Mouse (Mus musculus) gastrocnemius, adult 18-20 months (tissue): Measurements from ENCODE around the gene Rfesd. TPM values are rescaled to one million over a fixed set of nuclear protein-coding genes. Genes with fewer than 3 reads are reported as not detected.

Source experiments
- DNase-seq: peaks from one replicate; pipeline ENCODE4 v3.0.0; 2021; ENCODE audit warnings: low spot score
- long read RNA-seq, 2 experiments: library from polyadenylated mRNA; stranded (forward); transcript quantifications; one replicate each; pipeline ENCODE4 v2.0.0; 2021
- total RNA-seq, 2 experiments: library from RNA; stranded (reverse); gene quantifications; 2 replicates each; pipeline ENCODE4 v1.2.3; 2021

Rfesd gene
- total RNA-seq, result 10 to 100 TPM; 22.3 to 22.7 TPM
- long read RNA-seq, experiment 1, transcript Rfesd-203 (4 exons, 1,436 nt), result minor isoform, 5 of 20 reads
- long read RNA-seq, experiment 1, transcript Rfesd-201 (4 exons, 2,807 nt), result major isoform, 9 of 20 reads
- long read RNA-seq, experiment 1, transcript Rfesd-202 (4 exons, 595 nt), result minor isoform, 5 of 20 reads
- long read RNA-seq, experiment 1, partial matches to known transcripts, result 1 of 20 reads
- long read RNA-seq, experiment 1, other reads (novel, unspliced or antisense), result 0 of 20 reads
- long read RNA-seq, experiment 2, transcript Rfesd-201 (4 exons, 2,807 nt), result major isoform, 5 of 15 reads
- long read RNA-seq, experiment 2, transcript Rfesd-203 (4 exons, 1,436 nt), result major isoform, 5 of 15 reads
- long read RNA-seq, experiment 2, partial matches to known transcripts, result 1 of 15 reads
- long read RNA-seq, experiment 2, other reads (novel, unspliced or antisense), result 1 of 15 reads

GRCm38 (mm10) chr13:76017974-76018843 lies at the start of gene Rfesd:
Rfesd (minus strand) TSS chr13:76018719.
- peak; percentile 97 for DNase-seq

- DNase-seq, result no peak
Observed at GRCm38 (mm10) chr13:76064363-76064945, 45.9 kb upstream of the Rfesd start.

GRCm38 (mm10) chr13:76063548-76063947 lies 45.0 kb upstream of the Rfesd start:
- DNase-seq, result no peak

GRCm38 (mm10) chr13:76062569-76062968 lies 44.0 kb upstream of the Rfesd start:
- DNase-seq, result no peak

GRCm38 (mm10) chr13:76062126-76062525 lies 43.6 kb upstream of the Rfesd start:
- no peak for DNase-seq

- no peak for DNase-seq
Observed at GRCm38 (mm10) chr13:76059591-76059990, 41.1 kb upstream of the Rfesd start.

GRCm38 (mm10) chr13:76057267-76058069 lies 38.9 kb upstream of the Rfesd start:
- DNase-seq, result no peak

GRCm38 (mm10) chr13:76056896-76057266 lies 38.4 kb upstream of the Rfesd start, which contains the start of gene Gpr150:
Gpr150 (minus strand) TSS chr13:76056996.
- no peak for DNase-seq

- DNase-seq, result peak; percentile 39
Observed at GRCm38 (mm10) chr13:76056261-76056724, 37.8 kb upstream of the Rfesd start.

GRCm38 (mm10) chr13:76055391-76056232 lies 37.1 kb upstream of the Rfesd start:
- DNase-seq, result no peak

GRCm38 (mm10) chr13:76044971-76045370 lies 26.5 kb upstream of the Rfesd start:
- no peak for DNase-seq

- DNase-seq, result no peak
Observed at GRCm38 (mm10) chr13:76042455-76042854, 23.9 kb upstream of the Rfesd start.

- peak; percentile 33 for DNase-seq
Observed at GRCm38 (mm10) chr13:76024588-76024987, 6.1 kb upstream of the Rfesd start.

GRCm38 (mm10) chr13:76021782-76022181 lies 3.3 kb upstream of the Rfesd start:
- no peak for DNase-seq

- DNase-seq, result no peak
Observed at GRCm38 (mm10) chr13:76018844-76019400, 403 bp upstream of the Rfesd start.

- no peak for DNase-seq
Observed at GRCm38 (mm10) chr13:76017465-76017864, 1.1 kb downstream of the Rfesd start.

GRCm38 (mm10) chr13:76014511-76014910 lies 4.0 kb downstream of the Rfesd start:
- DNase-seq, result no peak

- DNase-seq, result no peak
Observed at GRCm38 (mm10) chr13:76003272-76003671, 15.2 kb downstream of the Rfesd start.

- peak; percentile 8 for DNase-seq
Observed at GRCm38 (mm10) chr13:75992169-75993028, 26.1 kb downstream of the Rfesd start.
